Mouse (Mus musculus): ENCODE data around the gene Rab3gap2.

The Rab3gap2 gene

GRCm38 (mm10) chr1:185203909-185204661 is at the start of gene Rab3gap2:
Gene Rab3gap2 (plus strand): TSS chr1:185204117.
- in situ Hi-C loops (cut with MboI; ENCODE audit: low pct_unique_long_range_greater_than_20kb in 1 of 2, low sequenced_read_pairs in 2 of 2, unreplicated experiment in 1 of 2) = no loop called here

GRCm38 (mm10) chr1:185173641-185174040 is 30.3 kb upstream of the Rab3gap2 start:
- in situ Hi-C loops (cut with MboI; ENCODE audit: low pct_unique_long_range_greater_than_20kb in 1 of 2, low sequenced_read_pairs in 2 of 2, unreplicated experiment in 1 of 2) = no loop called here

- in situ Hi-C loops (cut with MboI; ENCODE audit: low pct_unique_long_range_greater_than_20kb in 1 of 2, low sequenced_read_pairs in 2 of 2, unreplicated experiment in 1 of 2) = loop anchor here in 1 of 2 experiments (25.0 kb wide), 1 partner anchor 216 kb away; no protein-coding TSS in a partner anchor
Measured at GRCm38 (mm10) chr1:185177860-185178259, 26.1 kb upstream of the Rab3gap2 start.

GRCm38 (mm10) chr1:185183591-185184330 is 20.2 kb upstream of the Rab3gap2 start:
- in situ Hi-C loops (cut with MboI; ENCODE audit: low pct_unique_long_range_greater_than_20kb in 1 of 2, low sequenced_read_pairs in 2 of 2, unreplicated experiment in 1 of 2) = loop anchor here (10.0 to 25.0 kb wide), 2 partner anchors 219 to 221 kb away; no protein-coding TSS in a partner anchor

- in situ Hi-C loops (cut with MboI; ENCODE audit: low pct_unique_long_range_greater_than_20kb in 1 of 2, low sequenced_read_pairs in 2 of 2, unreplicated experiment in 1 of 2) = loop anchor here (10.0 to 25.0 kb wide), 2 partner anchors 221 to 223 kb away; no protein-coding TSS in a partner anchor
Measured at GRCm38 (mm10) chr1:185185556-185185955, 18.4 kb upstream of the Rab3gap2 start.

GRCm38 (mm10) chr1:185187135-185187785 is 16.7 kb upstream of the Rab3gap2 start:
- in situ Hi-C loops (cut with MboI; ENCODE audit: low pct_unique_long_range_greater_than_20kb in 1 of 2, low sequenced_read_pairs in 2 of 2, unreplicated experiment in 1 of 2) = loop anchor here (10.0 to 25.0 kb wide), 2 partner anchors 222 to 225 kb away; no protein-coding TSS in a partner anchor

GRCm38 (mm10) chr1:185189901-185190300 is 14.0 kb upstream of the Rab3gap2 start:
- in situ Hi-C loops (cut with MboI; ENCODE audit: low pct_unique_long_range_greater_than_20kb in 1 of 2, low sequenced_read_pairs in 2 of 2, unreplicated experiment in 1 of 2) = loop anchor here (10.0 to 25.0 kb wide), 2 partner anchors 225 to 228 kb away; no protein-coding TSS in a partner anchor

GRCm38 (mm10) chr1:185192087-185192486 is 11.8 kb upstream of the Rab3gap2 start:
- in situ Hi-C loops (cut with MboI; ENCODE audit: low pct_unique_long_range_greater_than_20kb in 1 of 2, low sequenced_read_pairs in 2 of 2, unreplicated experiment in 1 of 2) = loop anchor here in 1 of 2 experiments (25.0 kb wide), 1 partner anchor 230 kb away; no protein-coding TSS in a partner anchor

GRCm38 (mm10) chr1:185193509-185193908 is 10.4 kb upstream of the Rab3gap2 start:
- in situ Hi-C loops (cut with MboI; ENCODE audit: low pct_unique_long_range_greater_than_20kb in 1 of 2, low sequenced_read_pairs in 2 of 2, unreplicated experiment in 1 of 2) = loop anchor here in 1 of 2 experiments (25.0 kb wide), 1 partner anchor 231 kb away; no protein-coding TSS in a partner anchor

GRCm38 (mm10) chr1:185196323-185196722 is 7.6 kb upstream of the Rab3gap2 start:
- in situ Hi-C loops (cut with MboI; ENCODE audit: low pct_unique_long_range_greater_than_20kb in 1 of 2, low sequenced_read_pairs in 2 of 2, unreplicated experiment in 1 of 2) = loop anchor here in 1 of 2 experiments (25.0 kb wide), 1 partner anchor 234 kb away; no protein-coding TSS in a partner anchor

- in situ Hi-C loops (cut with MboI; ENCODE audit: low pct_unique_long_range_greater_than_20kb in 1 of 2, low sequenced_read_pairs in 2 of 2, unreplicated experiment in 1 of 2) = no loop called here
Measured at GRCm38 (mm10) chr1:185200571-185201395, 3.1 kb upstream of the Rab3gap2 start.

- in situ Hi-C loops (cut with MboI; ENCODE audit: low pct_unique_long_range_greater_than_20kb in 1 of 2, low sequenced_read_pairs in 2 of 2, unreplicated experiment in 1 of 2) = no loop called here
Measured at GRCm38 (mm10) chr1:185201994-185202393, 1.9 kb upstream of the Rab3gap2 start.

GRCm38 (mm10) chr1:185203196-185203908 is 565 bp upstream of the Rab3gap2 start:
- in situ Hi-C loops (cut with MboI; ENCODE audit: low pct_unique_long_range_greater_than_20kb in 1 of 2, low sequenced_read_pairs in 2 of 2, unreplicated experiment in 1 of 2) = no loop called here

GRCm38 (mm10) chr1:185205090-185205489 is 1.2 kb downstream of the Rab3gap2 start:
- in situ Hi-C loops (cut with MboI; ENCODE audit: low pct_unique_long_range_greater_than_20kb in 1 of 2, low sequenced_read_pairs in 2 of 2, unreplicated experiment in 1 of 2) = no loop called here

GRCm38 (mm10) chr1:185207851-185208595 is 4.1 kb downstream of the Rab3gap2 start:
- in situ Hi-C loops (cut with MboI; ENCODE audit: low pct_unique_long_range_greater_than_20kb in 1 of 2, low sequenced_read_pairs in 2 of 2, unreplicated experiment in 1 of 2) = no loop called here

- in situ Hi-C loops (cut with MboI; ENCODE audit: low pct_unique_long_range_greater_than_20kb in 1 of 2, low sequenced_read_pairs in 2 of 2, unreplicated experiment in 1 of 2) = no loop called here
Measured at GRCm38 (mm10) chr1:185208766-185209165, 4.8 kb downstream of the Rab3gap2 start.
